Mouse (Mus musculus): ENCODE measurements around the gene Smg1. TPM values are rescaled to one million over a fixed set of nuclear protein-coding genes. Genes with fewer than 3 reads are reported as not detected.

The Smg1 gene
- polyA plus RNA-seq, 1 experiment from 2014 or later: 13.4 TPM

- H3K4me2 ChIP-seq (ENCODE audit: low read depth, low read length): no peak overlapping the region
- H3K4me1 ChIP-seq (replicated peaks; ENCODE audit: control insufficient read depth, insufficient read depth, low read length): peaks cover 23% of the 10 kb centered on the region
- H3K4me3 ChIP-seq (ENCODE audit: low read length): no peak overlapping the region
- no peaks in the 10 kb centered on the region for H3K9me3 ChIP-seq (ENCODE audit: control insufficient read depth, low read length)
- no peaks in the 10 kb centered on the region for H3K27me3 ChIP-seq (ENCODE audit: control insufficient read depth, insufficient read depth, low read depth, low read length)
- H3K9ac ChIP-seq (ENCODE audit: low read length): peak overlapping the region; percentile 34; the same call in 1 of the 2 replicates
- ATAC-seq (ENCODE audit: low read depth): peak; percentile 53
- 45% methylated on average over 2 of the region's 2 CpGs for WGBS
- H3K27ac ChIP-seq (ENCODE audit: low read length): peak overlapping the region; percentile 95
- peaks cover 46% of the 10 kb centered on the region for H3K36me3 ChIP-seq (ENCODE audit: control insufficient read depth, insufficient read depth, low read length)
These were observed 124.3 kb downstream of the Smg1 start for GRCm38 (mm10) chr7:118119142-118119541.

- H3K36me3 ChIP-seq (ENCODE audit: control insufficient read depth, insufficient read depth, low read length): peaks cover 45% of the 10 kb centered on the region
- 80% methylated on average over 3 of the region's 3 CpGs for WGBS
- no peak for ATAC-seq (ENCODE audit: low read depth)
- no peak overlapping the region for H3K4me2 ChIP-seq (ENCODE audit: low read depth, low read length)
- peak overlapping the region; percentile 80; the same call in 1 of the 2 replicates for H3K27ac ChIP-seq (ENCODE audit: low read length)
- H3K4me1 ChIP-seq (replicated peaks; ENCODE audit: control insufficient read depth, insufficient read depth, low read length): peaks cover 31% of the 10 kb centered on the region
- H3K9me3 ChIP-seq (ENCODE audit: control insufficient read depth, low read length): no peaks in the 10 kb centered on the region
- H3K4me3 ChIP-seq (ENCODE audit: low read length): no peak overlapping the region
- H3K27me3 ChIP-seq (ENCODE audit: control insufficient read depth, insufficient read depth, low read depth, low read length): no peaks in the 10 kb centered on the region
- no peak overlapping the region for H3K9ac ChIP-seq (ENCODE audit: low read length)
These were observed 125.0 kb downstream of the Smg1 start for GRCm38 (mm10) chr7:118118426-118118825.

- no peak overlapping the region for H3K9ac ChIP-seq (ENCODE audit: low read length)
- no peaks in the 10 kb centered on the region for H3K27me3 ChIP-seq (ENCODE audit: control insufficient read depth, insufficient read depth, low read depth, low read length)
- peak overlapping the region; percentile 18 for H3K27ac ChIP-seq (ENCODE audit: low read length)
- peaks cover 49% of the 10 kb centered on the region for H3K36me3 ChIP-seq (ENCODE audit: control insufficient read depth, insufficient read depth, low read length)
- no peak overlapping the region for H3K4me3 ChIP-seq (ENCODE audit: low read length)
- peaks cover 38% of the 10 kb centered on the region for H3K4me1 ChIP-seq (replicated peaks; ENCODE audit: control insufficient read depth, insufficient read depth, low read length)
- 42% methylated on average over 4 of the region's 4 CpGs for WGBS
- no peak overlapping the region for H3K4me2 ChIP-seq (ENCODE audit: low read depth, low read length)
- no peaks in the 10 kb centered on the region for H3K9me3 ChIP-seq (ENCODE audit: control insufficient read depth, low read length)
- no peak for ATAC-seq (ENCODE audit: low read depth)
These were observed 125.8 kb downstream of the Smg1 start for GRCm38 (mm10) chr7:118117539-118118210.

GRCm38 (mm10) chr7:118116787-118117538, 126.5 kb downstream of the Smg1 start:
- peak overlapping the region; percentile 63 for H3K9ac ChIP-seq (ENCODE audit: low read length)
- H3K4me1 ChIP-seq (replicated peaks; ENCODE audit: control insufficient read depth, insufficient read depth, low read length): peaks cover 43% of the 10 kb centered on the region
- WGBS: 14% methylated on average over 8 of the region's 8 CpGs
- 0 out of 2 replicates have a peak, but pooled peaks have one; percentile 1 for ATAC-seq (ENCODE audit: low read depth)
- H3K27me3 ChIP-seq (ENCODE audit: control insufficient read depth, insufficient read depth, low read depth, low read length): no peaks in the 10 kb centered on the region
- H3K4me2 ChIP-seq (ENCODE audit: low read depth, low read length): peak overlapping the region; percentile 59
- H3K9me3 ChIP-seq (ENCODE audit: control insufficient read depth, low read length): no peaks in the 10 kb centered on the region
- H3K4me3 ChIP-seq (ENCODE audit: low read length): peak overlapping the region; percentile 89
- H3K36me3 ChIP-seq (ENCODE audit: control insufficient read depth, insufficient read depth, low read length): peaks cover 50% of the 10 kb centered on the region
- peak overlapping the region; percentile 18 for H3K27ac ChIP-seq (ENCODE audit: low read length)

- H3K4me3 ChIP-seq (ENCODE audit: low read length): peak within 1 kb of the TSS; percentile 89
- H3K4me1 ChIP-seq (replicated peaks; ENCODE audit: control insufficient read depth, insufficient read depth, low read length): peaks cover 45% of the 10 kb centered on the region
- H3K36me3 ChIP-seq (ENCODE audit: control insufficient read depth, insufficient read depth, low read length): peaks cover 52% of the 10 kb centered on the region
- H3K9ac ChIP-seq (ENCODE audit: low read length): peak within 1 kb of the TSS; percentile 99
- no peaks in the 10 kb centered on the region for H3K27me3 ChIP-seq (ENCODE audit: control insufficient read depth, insufficient read depth, low read depth, low read length)
- peak within 1 kb of the TSS; percentile 90 for H3K4me2 ChIP-seq (ENCODE audit: low read depth, low read length)
- H3K27ac ChIP-seq (ENCODE audit: low read length): peak within 1 kb of the TSS; percentile 72
- no peaks in the 10 kb centered on the region for H3K9me3 ChIP-seq (ENCODE audit: control insufficient read depth, low read length)
- ATAC-seq (ENCODE audit: low read depth): peak; percentile 81
- under 1% methylated on average over 40 of the region's 40 CpGs for WGBS
These were observed 127.4 kb downstream of the Smg1 start, which contains the start of gene Rps15a for GRCm38 (mm10) chr7:118115877-118116568. Rps15a (minus strand) TSS chr7:118116188.

- under 1% methylated on average over 20 of the region's 20 CpGs for WGBS
These were observed 128.0 kb downstream of the Smg1 start for GRCm38 (mm10) chr7:118115533-118115876.

GRCm38 (mm10) chr7:118113541-118114297, 129.8 kb downstream of the Smg1 start:
- ATAC-seq (ENCODE audit: low read depth): no peak
- Histone ChIP-seq H3K36me3 (ENCODE audit: control insufficient read depth, insufficient read depth, low read length) (peaks cover 44% of the 10 kb centered on the region), H3K4me1 (replicated peaks; ENCODE audit: control insufficient read depth, insufficient read depth, low read length) (peaks cover 37% of the 10 kb centered on the region), H3K27me3 (ENCODE audit: control insufficient read depth, insufficient read depth, low read depth, low read length) (no peaks in the 10 kb centered on the region), H3K4me2 (ENCODE audit: low read depth, low read length) (peak overlapping the region; percentile 90), H3K9me3 (ENCODE audit: control insufficient read depth, low read length) (no peaks in the 10 kb centered on the region), H3K4me3 (ENCODE audit: low read length) (peak overlapping the region; percentile 89), H3K27ac (ENCODE audit: low read length) (no peak overlapping the region), H3K9ac (ENCODE audit: low read length) (peak overlapping the region; percentile 99)
- 44% methylated on average over 5 of the region's 5 CpGs for WGBS

More at GRCm38 (mm10) chr7:118115533-118115876, 128.0 kb downstream of the Smg1 start:
- peak; percentile 45 for ATAC-seq (ENCODE audit: low read depth)
- Histone ChIP-seq H3K4me1 (replicated peaks; ENCODE audit: control insufficient read depth, insufficient read depth, low read length) (peaks cover 43% of the 10 kb centered on the region), H3K4me2 (ENCODE audit: low read depth, low read length) (peak overlapping the region; percentile 90), H3K27ac (ENCODE audit: low read length) (peak overlapping the region; percentile 72), H3K9me3 (ENCODE audit: control insufficient read depth, low read length) (no peaks in the 10 kb centered on the region), H3K27me3 (ENCODE audit: control insufficient read depth, insufficient read depth, low read depth, low read length) (no peaks in the 10 kb centered on the region), H3K9ac (ENCODE audit: low read length) (peak overlapping the region; percentile 99), H3K4me3 (ENCODE audit: low read length) (peak overlapping the region; percentile 89), H3K36me3 (ENCODE audit: control insufficient read depth, insufficient read depth, low read length) (peaks cover 50% of the 10 kb centered on the region)

- ATAC-seq (ENCODE audit: low read depth): no peak
- Histone ChIP-seq H3K4me3 (ENCODE audit: low read length) (no peak overlapping the region), H3K27ac (ENCODE audit: low read length) (no peak overlapping the region), H3K36me3 (ENCODE audit: control insufficient read depth, insufficient read depth, low read length) (peaks cover 58% of the 10 kb centered on the region), H3K9me3 (ENCODE audit: control insufficient read depth, low read length) (no peaks in the 10 kb centered on the region), H3K4me2 (ENCODE audit: low read depth, low read length) (peak overlapping the region; percentile 28; the same call in 1 of the 2 replicates), H3K4me1 (replicated peaks; ENCODE audit: control insufficient read depth, insufficient read depth, low read length) (peaks cover 33% of the 10 kb centered on the region), H3K9ac (ENCODE audit: low read length) (no peak overlapping the region), H3K27me3 (ENCODE audit: control insufficient read depth, insufficient read depth, low read depth, low read length) (no peaks in the 10 kb centered on the region)
- WGBS: 69% methylated on average over 3 of the region's 3 CpGs
These were observed 132.3 kb downstream of the Smg1 start for GRCm38 (mm10) chr7:118111128-118111527.

Data from lung, embryonic 16.5 days (tissue).